Mouse (Mus musculus): ENCODE measurements around the gene Hck.

DNA sequence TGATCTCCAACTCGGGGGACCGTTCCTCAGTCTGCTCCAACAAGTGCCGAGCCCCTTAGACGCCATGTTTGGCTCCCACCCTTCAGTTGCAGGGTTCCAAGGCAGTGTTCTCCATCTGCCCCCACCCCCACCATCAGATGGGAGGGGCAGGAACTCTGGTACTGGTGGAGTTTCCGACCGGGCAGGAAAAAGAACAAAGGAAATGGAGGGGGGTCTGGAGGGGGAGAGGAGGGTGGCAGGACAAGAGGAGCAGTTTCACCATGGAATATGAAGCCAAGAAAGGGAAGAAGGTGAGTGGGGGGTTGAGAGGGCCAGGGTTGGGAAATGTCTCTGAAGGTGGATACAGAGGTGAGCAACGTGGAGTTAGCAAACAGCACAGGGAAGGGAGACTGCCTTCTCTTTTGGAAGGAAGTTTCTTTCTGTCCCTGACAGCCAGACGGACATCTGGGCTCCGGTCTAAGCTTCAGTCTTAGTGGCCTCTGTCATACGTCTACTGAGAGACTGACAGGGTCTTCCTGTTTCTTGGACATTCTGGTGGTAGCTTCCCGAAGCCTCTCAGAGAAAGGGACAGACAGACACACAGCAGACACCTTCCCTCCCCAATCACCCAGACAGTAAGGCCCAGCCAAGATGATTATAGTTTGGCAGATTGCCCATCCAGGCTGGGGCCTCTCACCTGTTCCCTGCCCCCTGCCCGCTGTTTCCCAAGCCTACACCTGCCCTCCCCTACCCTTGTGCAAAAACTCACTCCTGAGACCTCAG is 42.3 kb upstream of the Hck start, which contains the start of gene Ccm2l:
- TF ChIP-seq CTCF (IDR thresholded peaks at IDR 0.05; ENCODE audit: low read depth, low read length), result no peak
- no peak for TF ChIP-seq POLR2A (IDR thresholded peaks at IDR 0.05; ENCODE audit: insufficient read depth, low read length)
